Mouse (Mus musculus) left cerebral cortex, adult 18-20 months (tissue): ENCODE measurements around the gene Naa10. TPM values are rescaled to one million over a fixed set of nuclear protein-coding genes. Genes with fewer than 3 reads are reported as not detected.

ENCODE experiments used
- DNase-seq, 2 experiments: peaks; one replicate each; pipeline ENCODE4 v3.0.0; 2021 to 2022; ENCODE audit warnings: low spot score in 2 of 2, mixed read lengths in 1 of 2
- long read RNA-seq, 2 experiments: library from polyadenylated mRNA; stranded (forward); transcript quantifications; one replicate each; pipeline ENCODE4 v2.0.0; 2021
- total RNA-seq, 2 experiments: library from RNA; stranded (reverse); gene quantifications; 2 replicates each; pipeline ENCODE4 v1.2.3; 2021

Naa10 gene
- total RNA-seq = 10 to 100 TPM; 50.9 to 59.8 TPM
- long read RNA-seq, experiment 1, transcript Naa10-204 (8 exons, 1,031 nt) = major isoform, 13 of 31 reads
- long read RNA-seq, experiment 1, transcript Naa10-201 (8 exons, 962 nt) = minor isoform, 9 of 31 reads
- long read RNA-seq, experiment 1, partial matches to known transcripts = 1 of 31 reads
- long read RNA-seq, experiment 1, other reads (novel, unspliced or antisense) = 3 of 31 reads
- long read RNA-seq, experiment 2, transcript Naa10-201 (8 exons, 962 nt) = minor isoform, 13 of 36 reads
- long read RNA-seq, experiment 2, transcript Naa10-204 (8 exons, 1,031 nt) = major isoform, 17 of 36 reads
- long read RNA-seq, experiment 2, partial matches to known transcripts = 3 of 36 reads
- long read RNA-seq, experiment 2, other reads (novel, unspliced or antisense) = 3 of 36 reads

DNA sequence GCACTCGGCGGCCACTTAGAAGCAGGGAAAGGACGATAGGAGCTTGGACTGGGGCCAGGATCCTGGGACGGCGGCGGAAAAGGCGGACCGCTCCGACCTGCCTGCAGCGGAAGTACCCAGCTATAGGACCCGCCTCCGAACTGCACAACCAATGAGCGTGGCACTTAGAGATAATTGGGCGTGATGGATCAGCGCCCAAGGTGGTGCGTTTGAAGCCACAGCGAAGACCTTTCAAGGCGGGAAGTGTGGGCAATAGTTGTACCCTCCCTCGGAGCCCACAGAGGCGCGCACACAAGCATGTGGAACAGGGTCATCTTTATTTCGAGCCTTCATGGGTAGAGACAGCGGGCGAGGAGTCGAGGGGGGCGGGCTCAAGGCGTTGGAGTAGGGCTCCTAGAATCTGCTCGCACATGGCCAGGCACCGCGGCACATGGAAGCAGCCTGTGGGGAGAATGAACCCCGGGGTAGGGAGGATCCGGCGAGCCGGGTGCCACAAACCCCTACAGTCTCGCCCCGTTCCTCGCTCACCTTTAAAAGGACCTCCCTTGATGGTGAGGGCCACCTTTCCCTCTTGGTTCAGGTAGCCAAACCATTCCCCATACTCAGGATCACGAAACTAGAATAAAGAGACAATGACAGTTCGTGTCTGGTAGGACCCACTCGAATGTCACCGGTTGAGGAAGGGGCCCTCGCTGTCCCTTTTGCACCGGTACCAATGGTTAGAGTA, at the start of gene Naa10, which contains the start of gene Arhgap4:
Gene Naa10 (minus strand): TSS at position 122 of the 727 bp plus-strand sequence.
Gene Arhgap4 (minus strand): TSS at position 48 of the 727 bp plus-strand sequence.
- peak; percentile 82 to 84 for DNase-seq

DNA sequence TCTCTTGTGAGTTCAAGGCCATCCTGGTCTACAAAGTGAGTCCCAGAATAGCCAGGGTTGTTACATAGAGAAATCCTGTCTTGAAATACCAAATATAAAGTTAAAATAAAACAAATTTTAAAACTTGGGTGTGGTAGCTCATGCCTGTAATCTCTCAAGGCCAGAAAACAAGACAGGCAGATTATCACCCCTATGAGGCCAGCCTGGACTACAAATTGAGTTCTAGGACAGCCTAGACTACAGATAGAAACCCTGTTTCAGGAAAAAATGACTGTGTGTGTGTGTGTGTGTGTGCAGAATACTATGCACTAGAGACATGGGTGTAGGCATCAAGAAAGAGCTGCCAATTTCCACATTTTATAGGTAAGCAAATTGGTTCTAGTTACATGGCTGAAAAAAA, 49.0 kb upstream of the Naa10 start:
- no peak for DNase-seq

GRCm38 (mm10) chrX:73969729-73970128, 48.0 kb upstream of the Naa10 start:
- no peak for DNase-seq

- no peak for DNase-seq
These were observed 47.4 kb upstream of the Naa10 start for GRCm38 (mm10) chrX:73969167-73969566.

GRCm38 (mm10) chrX:73967177-73968075, 45.7 kb upstream of the Naa10 start:
- DNase-seq = peak; percentile 80 to 87

DNA sequence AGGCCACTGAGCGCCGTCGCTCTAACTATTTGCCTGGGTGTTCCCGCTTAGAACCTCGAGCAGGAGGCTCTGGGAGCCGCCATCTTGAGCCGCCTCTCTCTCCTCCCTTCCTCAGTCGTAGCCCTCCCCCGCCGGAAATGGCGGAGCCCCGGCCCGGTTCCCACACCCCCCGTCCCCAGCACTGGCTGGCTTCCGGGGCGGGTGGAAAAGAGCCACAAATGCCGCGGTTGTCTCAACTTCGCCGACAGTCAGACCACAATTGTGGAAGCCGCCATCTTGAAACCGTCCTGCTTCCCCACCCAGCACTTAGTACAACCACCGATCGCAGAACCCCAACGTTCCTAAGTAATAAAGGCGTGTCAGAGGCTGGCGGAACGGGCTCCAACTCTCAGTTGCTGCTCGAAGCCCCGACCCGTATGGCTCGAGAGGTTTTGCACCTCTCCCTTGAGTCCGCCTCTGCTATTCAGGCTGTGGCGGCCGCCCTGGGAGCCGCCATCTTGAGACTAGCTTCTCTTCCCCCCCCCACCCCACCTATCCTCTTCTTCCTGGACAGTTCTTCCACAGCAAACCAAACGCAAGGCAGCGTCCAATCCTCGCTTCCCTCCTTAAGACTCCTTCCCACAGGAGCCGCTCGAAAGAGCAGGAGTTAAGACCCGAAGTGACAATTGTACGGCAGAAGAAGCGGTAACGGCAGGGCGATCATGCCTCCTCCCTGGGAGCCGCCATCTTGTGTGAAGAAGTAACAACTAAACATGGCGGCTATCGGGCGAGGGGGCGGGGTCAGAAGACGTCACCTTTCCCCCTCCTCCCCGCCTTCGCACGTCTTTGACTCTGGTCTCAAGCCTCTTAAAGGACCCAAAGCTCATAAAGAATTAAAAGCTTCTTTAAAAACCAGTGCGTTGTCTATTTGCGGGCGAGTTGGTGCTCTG, 44.8 kb upstream of the Naa10 start, which contains the start of gene Hcfc1:
Gene Hcfc1 (minus strand): TSS at position 110 of the 929 bp plus-strand sequence.
- peak; percentile 78 to 85 for DNase-seq

DNA sequence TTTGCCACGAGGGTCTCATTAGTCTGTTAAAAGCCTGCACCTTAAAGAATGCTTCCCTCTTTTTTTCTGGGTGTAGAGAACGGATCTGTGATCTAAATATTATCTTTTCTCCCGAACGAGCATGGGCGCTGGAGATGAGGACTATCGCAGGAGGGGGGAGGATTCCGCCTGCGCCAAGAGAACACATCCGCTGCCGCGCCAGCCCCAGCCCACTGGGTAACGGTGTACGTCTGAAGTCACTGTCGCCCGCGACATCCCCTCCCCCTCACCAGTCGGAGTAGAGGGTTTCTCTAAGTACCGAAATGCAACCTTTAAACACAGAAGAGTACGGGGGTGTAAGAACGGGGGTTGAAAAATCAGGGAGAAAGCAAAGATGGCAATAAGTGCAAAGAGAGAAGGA, 43.6 kb upstream of the Naa10 start:
- DNase-seq = peak; percentile 56 to 76

DNA sequence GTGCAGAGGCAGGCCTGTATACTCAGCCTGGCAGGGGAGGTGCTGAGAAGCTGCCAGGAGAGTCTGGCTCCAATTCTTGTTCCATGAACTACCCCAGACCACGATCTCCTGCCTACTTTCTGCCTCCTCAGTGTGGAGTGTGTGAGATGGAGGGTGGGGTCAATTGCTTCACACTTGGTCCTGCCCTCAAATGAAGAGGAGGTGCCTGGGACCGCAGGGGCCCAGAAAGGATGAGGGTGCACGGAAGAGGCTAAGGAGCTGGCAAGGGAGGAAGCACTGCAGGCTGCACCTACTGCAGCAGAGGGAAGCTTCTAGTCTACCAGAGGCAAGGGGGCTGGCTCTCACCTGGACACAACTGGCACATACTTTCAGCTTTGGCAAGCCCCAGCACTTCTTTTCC, 42.6 kb upstream of the Naa10 start:
- no peak for DNase-seq

GRCm38 (mm10) chrX:73954988-73955387, 33.2 kb upstream of the Naa10 start:
- no peak for DNase-seq

DNA sequence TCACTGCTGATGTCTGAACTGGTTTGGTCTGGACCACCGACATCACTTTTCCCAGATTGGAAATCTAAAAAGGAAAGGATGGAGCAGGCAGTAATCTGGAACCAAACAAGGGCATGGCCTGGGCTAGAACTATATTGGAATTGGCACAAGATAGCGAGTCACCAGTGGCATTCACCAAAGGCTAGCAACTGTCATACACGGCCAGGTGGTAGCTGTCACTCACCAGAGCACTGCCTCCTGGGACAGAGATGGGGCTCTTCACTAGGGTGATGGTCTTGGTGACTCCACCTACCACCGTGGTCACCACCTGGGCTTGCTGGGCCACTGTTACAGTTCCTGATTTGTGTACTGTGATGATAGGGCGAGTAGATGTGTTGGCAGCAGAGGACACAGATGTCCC, 30.9 kb upstream of the Naa10 start:
- no peak for DNase-seq

DNA sequence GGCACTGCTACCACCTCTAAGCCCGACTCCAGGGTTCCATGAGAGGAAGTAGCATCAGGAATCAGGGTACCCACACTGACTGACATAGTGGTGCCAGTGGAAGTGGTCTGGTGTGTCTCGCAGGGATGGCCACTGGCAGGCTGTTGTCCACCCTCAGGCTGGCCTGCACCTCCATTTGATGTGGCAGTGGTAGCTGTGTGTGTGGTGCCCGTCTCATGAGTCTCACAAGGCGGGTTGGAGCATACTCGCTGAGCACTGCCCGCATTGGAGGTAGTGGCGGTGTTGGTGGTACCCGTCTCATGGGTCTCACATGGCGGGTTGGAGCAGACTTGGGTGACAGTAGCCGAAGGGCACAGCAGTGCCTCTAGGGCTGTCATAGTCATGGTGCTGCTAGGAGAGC, 27.6 kb upstream of the Naa10 start:
- DNase-seq = no peak

DNA sequence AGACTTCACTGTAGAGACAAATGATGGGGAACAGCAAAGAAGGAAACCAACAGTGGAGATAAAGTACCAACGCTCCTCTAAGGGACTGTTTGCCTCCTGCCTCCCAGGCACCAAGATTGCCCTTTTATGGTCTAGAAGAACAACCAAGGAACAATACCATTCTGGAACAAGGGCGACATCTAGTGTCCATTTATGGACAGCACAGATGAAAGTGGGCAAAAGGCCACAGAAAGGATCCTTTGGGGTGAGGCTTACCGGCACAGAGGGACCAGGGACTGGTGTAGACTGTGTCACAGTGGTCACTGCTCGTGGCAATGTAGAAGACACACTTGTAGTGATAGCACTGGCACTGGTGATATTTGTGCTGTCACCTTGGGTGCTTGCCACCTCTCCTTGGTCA, 26.9 kb upstream of the Naa10 start:
- peak; percentile 21 to 31 for DNase-seq

GRCm38 (mm10) chrX:73946896-73947295, 25.2 kb upstream of the Naa10 start:
- no peak for DNase-seq

- no peak for DNase-seq
These were observed 20.6 kb upstream of the Naa10 start for GRCm38 (mm10) chrX:73942294-73942693.

DNA sequence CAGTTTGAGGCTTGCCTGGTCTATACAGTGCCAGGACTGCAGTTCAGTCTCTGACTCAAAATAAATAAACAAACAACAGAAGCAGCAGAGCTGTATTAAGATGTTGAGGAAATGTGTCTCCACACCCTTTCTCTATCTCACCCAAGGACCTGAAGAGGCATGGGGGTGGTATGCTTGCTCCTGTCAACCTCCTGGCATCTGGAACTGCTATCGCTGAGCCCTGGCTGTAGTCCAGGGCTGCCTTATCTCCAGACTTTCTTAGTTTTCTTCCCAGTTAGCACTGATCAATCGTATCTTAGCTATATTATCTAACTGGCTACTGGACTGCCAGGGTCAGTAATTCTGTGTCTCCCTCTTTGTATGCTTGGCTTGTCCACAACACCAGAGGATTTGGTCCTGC, 20.1 kb upstream of the Naa10 start:
- no peak for DNase-seq

DNA sequence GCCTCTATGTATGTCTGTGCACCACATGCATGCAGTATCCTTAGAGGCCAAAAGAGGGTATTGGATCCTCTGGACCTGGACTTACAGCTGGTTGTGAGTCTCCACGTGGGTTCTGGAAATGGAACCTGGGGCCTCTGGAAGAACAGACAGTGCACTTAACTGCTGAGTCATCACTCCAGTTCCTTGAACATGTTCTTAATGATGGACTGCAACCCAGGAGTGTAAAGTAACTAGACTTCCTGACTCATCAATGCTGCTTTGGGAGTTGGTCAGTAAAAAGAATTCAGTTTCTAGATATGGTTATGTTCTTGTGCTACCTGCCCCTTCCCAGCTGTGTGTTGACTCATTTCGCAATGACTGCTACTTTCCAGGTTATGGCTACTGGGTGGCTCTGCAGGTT, 10.1 kb upstream of the Naa10 start:
- DNase-seq = no peak

GRCm38 (mm10) chrX:73930402-73931062, 8.8 kb upstream of the Naa10 start, which contains the start of gene Renbp:
Gene Renbp, minus strand, starts transcription at chrX:73930850.
- no peak for DNase-seq

DNA sequence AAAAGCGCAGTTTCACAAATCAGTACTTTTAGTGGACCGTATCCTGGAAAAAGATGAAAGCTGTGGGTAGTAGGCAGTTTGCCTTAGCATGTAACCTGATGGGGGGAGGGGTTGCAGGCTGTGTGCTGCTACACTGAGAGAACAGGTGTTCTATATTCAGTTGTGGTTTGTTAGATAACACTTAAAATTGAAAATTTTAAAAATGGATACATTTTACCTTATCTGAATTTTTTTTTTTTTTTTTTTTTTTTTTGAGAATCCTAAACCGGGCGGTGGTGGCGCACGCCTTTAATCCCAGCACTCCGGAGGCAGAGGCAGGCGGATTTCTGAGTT, 772 bp upstream of the Naa10 start:
- no peak for DNase-seq

DNA sequence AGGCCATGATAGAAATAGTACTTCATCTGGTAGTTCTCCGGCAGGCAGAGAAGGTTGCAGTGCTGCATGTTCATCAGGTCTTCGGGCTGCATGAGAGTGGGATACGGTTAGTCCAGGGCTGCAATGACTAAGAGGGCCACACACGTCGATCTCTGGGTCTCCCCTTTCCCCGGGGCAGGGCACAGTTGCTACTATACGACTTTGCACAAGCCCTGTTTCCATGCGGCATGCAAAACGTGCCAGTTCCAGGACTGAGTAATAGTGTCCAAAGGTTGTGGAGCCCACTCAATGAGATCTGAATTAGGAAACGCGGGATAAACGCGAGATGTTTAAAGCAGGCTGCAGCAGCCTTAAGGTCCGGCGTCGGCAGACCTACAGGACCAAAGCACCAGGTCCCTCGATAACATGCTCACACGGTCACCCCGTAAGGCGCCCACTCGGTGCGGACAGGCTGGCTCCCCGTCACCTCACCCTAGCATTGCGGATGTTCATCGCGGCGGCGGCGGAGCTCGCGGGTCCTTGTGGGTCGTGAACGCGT, 390 bp downstream of the Naa10 start:
- DNase-seq = peak in 1 of 2 experiments; percentile 1
